Mouse (Mus musculus) liver, embryonic 14.5 days (tissue): ENCODE measurements around the gene U90926. TPM values are rescaled to one million over a fixed set of nuclear protein-coding genes. Genes with fewer than 3 reads are reported as not detected.

ENCODE experiments used
- ATAC-seq: fragments of 200-750 bp; cut with Nextera tagmentation; 2 replicates; pipeline ENCODE4 v1.8.0; 2017; ENCODE audit warnings: moderate number of reproducible peaks, mild to moderate bottlenecking, moderate library complexity; ENCODE audit not compliant: insufficient read depth
- DNase-seq, 3 experiments: peaks; one replicate each; pipeline ENCODE4 v3.0.0-alpha.2; 2012 to 2013; ENCODE audit warnings: low read depth in 3 of 3, low spot score in 3 of 3
- H3K27ac ChIP-seq: fragments of 300-500 bp; sonication (generic); 2 replicates; pipeline ENCODE4 v1.5.1; 2014; ENCODE audit warnings: moderate library complexity, mild to moderate bottlenecking, control low read depth, inconsistent platforms
- H3K27me3 ChIP-seq: fragments of 300-500 bp; sonication (generic); 2 replicates; pipeline ENCODE4 v1.6.1; 2014; ENCODE audit warnings: mild to moderate bottlenecking, low read length, moderate library complexity; ENCODE audit not compliant: control insufficient read depth, insufficient read depth
- H3K36me3 ChIP-seq: fragments of 300-500 bp; sonication (generic); replicated peaks from 2 replicates; pipeline ENCODE4 v1.6.1; 2014; ENCODE audit warnings: low read depth; ENCODE audit not compliant: control insufficient read depth, insufficient read depth
- H3K4me1 ChIP-seq, 2 experiments: fragments of 200-500 bp in 1 of 2; fragments of 300-500 bp in 1 of 2; sonication (generic) in 1 of 2; replicated peaks; 2 replicates each; pipeline ENCODE4 v1.6.1; 2012 to 2014; ENCODE audit warnings: antibody characterized with exemption in 1 of 2, inconsistent platforms in 1 of 2, low read length in 1 of 2; ENCODE audit not compliant: control insufficient read depth in 2 of 2, insufficient read depth in 2 of 2
- H3K4me2 ChIP-seq: fragments of 300-500 bp; sonication (generic); 2 replicates; pipeline ENCODE4 v1.6.1; 2014; ENCODE audit warnings: low read depth, mild to moderate bottlenecking, control low read depth, moderate library complexity
- H3K4me3 ChIP-seq, 2 experiments: fragments of 200-500 bp in 1 of 2; fragments of 300-500 bp in 1 of 2; sonication (generic) in 1 of 2; 2 replicates each; pipeline ENCODE4 v1.5.1; 2012 to 2014; ENCODE audit warnings: low read depth in 2 of 2, low read length in 2 of 2, mild to moderate bottlenecking in 2 of 2, control low read depth in 1 of 2, inconsistent platforms in 1 of 2, moderate library complexity in 1 of 2; ENCODE audit not compliant: insufficient read depth in 1 of 2
- H3K9ac ChIP-seq: fragments of 300-500 bp; sonication (generic); replicated peaks from 2 replicates; pipeline ENCODE4 v1.6.1; 2014; ENCODE audit warnings: mild to moderate bottlenecking, control low read depth, moderate library complexity
- H3K9me3 ChIP-seq: fragments of 300-500 bp; sonication (generic); 2 replicates; pipeline ENCODE4 v1.6.1; 2016; ENCODE audit warnings: low read length, mixed read lengths; ENCODE audit not compliant: control insufficient read depth
- CTCF ChIP-seq: IDR thresholded peaks from 2 replicates; pipeline ENCODE4 v1.5.1; 2016; ENCODE audit warnings: antibody characterized with exemption, low read depth, control low read depth
- EP300 ChIP-seq: IDR thresholded peaks from 2 replicates; pipeline ENCODE4 v1.6.1; 2016; ENCODE audit warnings: antibody characterized with exemption, low read depth
- WGBS: fragments of 180-500 bp; shearing (Covaris S2); extraction: QIAGEN DNeasy Blood & Tissue Kit; methylation state at CpG from one replicate; pipeline ENCODE4 v1.1.7; 2014; ENCODE audit not compliant: insufficient replicate concordance; 5-methylcytosine and 5-hydroxymethylcytosine counted together
- polyA plus RNA-seq, 2 experiments: library from polyadenylated mRNA; depleted of rRNA in 1 of 2; stranded (reverse) in 1 of 2; unstranded in 1 of 2; fragments of >200 nt; fragmentation: Nextera tagmentation in 1 of 2; extraction: Ambion mirVana in 1 of 2; gene quantifications; 2 replicates each; pipeline versions ENCODE4 v1.2.1 to v1.2.3; 2012 to 2014

U90926 gene
- polyA plus RNA-seq, 2 experiments, result not detected

DNA sequence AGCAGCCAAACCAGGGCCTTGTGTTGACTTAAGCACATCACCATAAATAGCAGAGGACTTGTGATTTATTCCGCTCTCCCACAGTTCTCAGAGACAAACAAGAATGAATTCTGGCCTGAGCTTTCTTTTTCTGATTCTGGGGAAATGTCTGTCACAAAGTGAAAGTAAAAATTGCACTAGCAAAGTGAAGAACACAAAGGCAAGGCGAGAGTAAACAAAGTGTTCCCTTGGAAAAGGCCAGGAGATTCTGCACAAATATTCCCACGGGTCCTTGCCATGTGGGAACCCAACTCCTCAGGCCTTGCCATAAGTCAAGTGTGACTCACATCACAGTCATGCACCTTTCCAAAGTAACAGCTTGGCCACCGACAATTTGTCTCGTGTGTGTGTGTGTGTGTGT, 9.5 kb downstream of the U90926 start:
- DNase-seq (no peak), ATAC-seq (no peak)
- Histone ChIP-seq H3K27ac (no peak overlapping the region), H3K4me2 (no peak overlapping the region), H3K27me3 (no peaks in the 10 kb centered on the region), H3K4me1 (peaks cover 10 to 19% of the 10 kb centered on the region in 2 experiments), H3K9me3 (no peaks in the 10 kb centered on the region), H3K9ac (no peak overlapping the region), H3K36me3 (peaks cover 14% of the 10 kb centered on the region), H3K4me3 (no peak overlapping the region)
- 76% methylated on average over 5 of the region's 5 CpGs for WGBS
- TF ChIP-seq CTCF (no peak), EP300 (no peak)

DNA sequence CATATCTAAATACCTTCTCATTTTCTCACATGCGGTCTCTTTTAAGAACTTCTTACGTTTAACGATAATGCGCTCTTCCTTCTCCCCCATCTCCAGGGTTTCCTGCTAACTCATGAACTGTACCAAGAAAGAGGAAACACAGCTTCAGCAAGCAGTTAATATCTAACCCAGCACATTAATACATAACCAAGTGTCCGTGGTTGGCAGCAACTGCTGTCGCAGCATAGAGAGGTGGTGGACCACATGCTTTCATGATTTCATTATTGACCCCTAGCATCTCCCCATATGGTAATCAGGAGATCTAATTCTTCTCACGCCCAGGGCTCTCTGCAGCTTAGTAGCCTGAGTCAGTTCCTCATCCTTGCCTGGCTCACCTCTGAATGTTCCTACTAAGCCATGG, 10.0 kb downstream of the U90926 start:
- Histone ChIP-seq H3K9ac (no peak overlapping the region), H3K27me3 (no peaks in the 10 kb centered on the region), H3K4me3 (no peak overlapping the region), H3K4me1 (peaks cover 10 to 19% of the 10 kb centered on the region in 2 experiments), H3K9me3 (no peaks in the 10 kb centered on the region), H3K36me3 (peaks cover 17% of the 10 kb centered on the region), H3K4me2 (no peak overlapping the region), H3K27ac (no peak overlapping the region)
- no peak for DNase-seq
- ATAC-seq, result no peak
- TF ChIP-seq EP300 (no peak), CTCF (no peak)
- WGBS, result 45% methylated on average over 7 of the region's 7 CpGs

DNA sequence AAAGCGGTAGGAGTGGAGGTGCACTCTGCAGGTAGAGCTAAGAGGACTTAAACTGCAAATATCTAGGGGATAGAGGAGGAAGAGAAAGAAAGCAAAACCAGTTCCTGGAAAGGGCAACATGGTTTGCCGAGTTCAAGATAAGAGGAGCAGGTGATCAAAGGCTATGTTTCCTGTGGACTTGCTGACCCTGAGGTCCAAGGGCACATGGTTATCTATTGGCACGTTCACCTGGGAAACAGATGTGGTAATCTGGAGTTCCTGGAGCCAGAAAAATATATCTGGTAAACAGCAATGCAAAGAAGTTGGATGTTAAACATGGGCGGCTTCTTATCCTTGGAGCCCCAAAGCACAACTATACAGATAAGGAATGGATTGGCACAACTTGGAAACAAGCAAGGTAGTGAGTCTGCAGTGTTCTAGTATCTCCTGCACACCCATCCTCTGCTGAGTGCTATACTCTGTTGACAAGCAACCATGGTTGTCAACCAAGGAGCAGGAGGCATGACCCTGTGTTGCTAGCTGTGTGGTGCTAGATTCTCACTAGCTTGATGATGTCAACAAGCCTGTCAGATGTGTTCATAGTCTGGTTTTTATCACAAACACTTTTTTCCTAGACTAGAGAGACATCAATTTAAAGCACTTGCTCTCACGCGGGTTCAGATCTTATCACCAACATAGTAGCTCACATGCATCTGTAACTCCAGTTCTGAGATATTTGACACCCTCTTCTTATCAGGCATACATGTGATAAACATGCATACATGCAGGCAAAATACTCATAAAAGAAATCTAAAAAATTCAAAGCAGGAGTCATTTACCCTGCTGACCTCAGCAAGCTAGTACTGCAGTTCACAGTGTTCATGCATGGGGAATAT, 10.8 kb downstream of the U90926 start:
- Histone ChIP-seq H3K27me3 (no peaks in the 10 kb centered on the region), H3K36me3 (peaks cover 21% of the 10 kb centered on the region), H3K27ac (no peak overlapping the region), H3K9ac (no peak overlapping the region), H3K4me2 (no peak overlapping the region), H3K9me3 (no peaks in the 10 kb centered on the region), H3K4me3 (no peak overlapping the region), H3K4me1 (peaks cover 10 to 19% of the 10 kb centered on the region in 2 experiments)
- peak; percentile 20 to 29 (median 28) for DNase-seq
- no peak for TF ChIP-seq EP300
- TF ChIP-seq CTCF, result no peak
- WGBS, result 33% methylated on average over 6 of the region's 6 CpGs
- peak; percentile 63; the same call in 1 of the 2 replicates for ATAC-seq

DNA sequence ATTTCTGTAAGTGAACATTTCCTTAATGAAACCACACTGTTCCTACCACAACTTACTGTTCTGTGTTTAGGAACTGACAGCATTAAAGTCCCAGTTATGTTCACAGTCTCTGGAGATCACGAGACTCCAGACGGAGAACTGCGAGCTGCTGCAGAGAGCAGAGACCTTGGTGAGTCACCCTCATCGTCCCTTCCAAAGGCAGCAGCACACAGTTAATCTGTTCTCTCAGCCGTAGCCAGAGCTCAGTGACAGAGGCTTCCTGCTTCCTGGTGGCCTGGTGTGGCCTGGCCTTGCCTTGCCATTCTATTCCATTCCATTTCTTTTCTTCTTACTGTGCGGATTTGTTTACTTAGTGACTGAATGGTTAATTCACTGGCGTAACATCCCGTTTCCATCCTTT, 16.9 kb downstream of the U90926 start:
- no peak for DNase-seq
- no peak overlapping the region for H3K4me3 ChIP-seq
- H3K4me2 ChIP-seq, result no peak overlapping the region
- H3K27ac ChIP-seq, result no peak overlapping the region
- 87% methylated on average over 8 of the region's 8 CpGs for WGBS
- H3K27me3 ChIP-seq, result no peaks in the 10 kb centered on the region
- peaks cover 43% of the 10 kb centered on the region for H3K36me3 ChIP-seq
- H3K9ac ChIP-seq, result no peak overlapping the region
- H3K4me1 ChIP-seq, result no peaks in the 10 kb centered on the region
- no peak for TF ChIP-seq CTCF
- TF ChIP-seq EP300, result no peak
- H3K9me3 ChIP-seq, result no peaks in the 10 kb centered on the region
- ATAC-seq, result no peak

DNA sequence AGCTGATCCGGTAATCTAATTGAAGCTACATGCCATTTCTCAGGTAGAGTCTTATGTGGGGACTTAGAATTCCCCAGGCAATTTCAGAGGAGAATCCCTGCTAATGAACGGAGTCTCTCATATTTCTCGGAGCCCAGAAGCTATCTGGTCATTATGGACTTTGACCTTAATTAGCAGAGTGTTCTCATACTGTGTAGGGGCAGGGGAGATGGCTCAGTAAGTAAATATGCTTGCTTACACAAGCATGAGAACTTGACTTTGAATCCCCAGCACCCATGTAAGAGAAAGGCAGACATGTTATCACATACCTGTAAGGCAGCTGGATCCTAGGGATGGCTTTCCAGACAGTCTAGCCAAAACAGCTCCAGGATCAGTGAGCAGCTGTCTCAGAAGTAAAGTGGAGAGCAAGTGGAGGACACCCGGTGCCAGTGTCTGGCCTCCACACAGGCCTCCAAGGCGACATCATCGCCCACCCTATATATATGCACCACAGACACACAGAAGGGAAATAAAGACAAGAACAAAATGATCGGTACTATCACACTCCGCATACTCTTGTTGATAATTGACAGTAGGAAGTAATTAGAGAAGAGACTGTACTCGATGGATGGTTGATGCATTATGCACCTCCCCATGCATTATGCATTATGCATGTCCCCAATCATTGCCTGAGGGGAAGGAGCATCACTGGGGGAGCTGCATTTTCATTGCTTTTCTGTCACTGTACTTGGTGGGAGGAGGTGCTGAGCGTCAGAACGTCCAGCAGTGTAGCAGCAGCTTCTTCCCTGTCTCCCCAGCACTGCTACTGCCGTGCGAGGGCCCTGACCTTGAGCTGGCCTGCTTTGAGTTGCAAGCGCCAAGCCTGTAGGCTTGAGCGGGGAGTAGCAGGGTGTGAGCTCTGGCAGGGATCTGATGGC, 18.1 kb downstream of the U90926 start:
- Histone ChIP-seq H3K9ac (no peak overlapping the region), H3K36me3 (peaks cover 47% of the 10 kb centered on the region)
- ATAC-seq, result no peak

More for the DNA sequence above, 18.1 kb downstream of the U90926 start:
- DNase-seq, result no peak
- Histone ChIP-seq H3K27ac (no peak overlapping the region), H3K9me3 (no peaks in the 10 kb centered on the region), H3K27me3 (no peaks in the 10 kb centered on the region), H3K4me3 (no peak overlapping the region), H3K4me2 (no peak overlapping the region), H3K4me1 (no peaks in the 10 kb centered on the region)
- no peak for TF ChIP-seq EP300
- no peak for TF ChIP-seq CTCF
- WGBS, result 85% methylated on average over 15 of the region's 15 CpGs
